In the genomic region with DNA sequence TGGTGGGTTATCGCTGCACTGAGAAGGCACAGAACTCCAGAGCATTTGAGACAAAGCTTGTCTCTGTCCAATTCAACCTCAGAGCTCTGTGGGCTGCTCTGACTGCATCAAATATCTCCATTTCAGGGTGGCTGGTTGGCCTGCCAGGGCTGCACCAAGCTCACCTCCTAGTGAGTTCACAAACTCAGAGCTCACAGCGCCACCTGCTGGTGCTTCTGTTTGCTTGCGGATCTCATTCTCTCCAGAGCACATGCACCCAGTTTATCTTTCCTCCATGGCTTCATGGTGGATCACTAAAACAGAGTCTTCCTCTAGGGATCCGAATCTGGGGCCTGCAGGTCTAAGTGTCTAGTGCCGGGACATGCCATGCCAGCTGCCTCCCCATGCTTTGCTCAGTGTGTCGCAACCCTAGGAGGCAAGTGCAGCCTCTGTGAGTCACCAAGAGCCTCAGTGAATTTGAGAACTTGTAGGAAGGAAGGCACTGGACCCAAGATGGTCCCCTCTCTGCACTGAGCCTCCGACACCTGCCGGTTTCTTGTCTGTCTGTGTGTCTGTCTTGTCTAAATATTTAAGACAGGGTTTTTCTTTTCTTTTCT, we compare ENCODE assay signal across 9 mouse cellular contexts. TPM values are rescaled to one million over a fixed set of nuclear protein-coding genes. Genes with fewer than 3 reads are reported as not detected.
DNase-seq lines count a peak whose midpoint lies in the region; ATAC-seq and TF ChIP-seq lines count a peak whose summit lies in the region.
"Had no signal": no experiment of that assay in that cellular context is flagged by ENCODE, and none has a peak within 500 bp of the region (broad histone marks: within the 10 kb centered on the region; RNA-seq: fewer than 3 reads in every experiment).

No protein-coding gene starts in this region.

- peak; percentile 94 for ATAC-seq in common myeloid progenitor, adult 5-6 weeks (replicated peaks; ENCODE audit: low read depth, poor library complexity, severe bottlenecking)
- no peak for ATAC-seq in heart, postnatal 0 days (ENCODE audit: insufficient read depth, low read depth)

- H3K36me3 ChIP-seq in C2C12 (ENCODE audit: control insufficient read depth, insufficient read depth), result no peaks in the 10 kb centered on the region
- H3K36me3 ChIP-seq in heart, postnatal 0 days (replicated peaks; ENCODE audit: control insufficient read depth, insufficient read depth, low read length), result no peaks in the 10 kb centered on the region
- H3K36me3 ChIP-seq: heart, embryonic 13.5 days had no signal

- WGBS in heart, postnatal 0 days, result 26% methylated on average over 8 of the region's 8 CpGs

- no peak overlapping the region for H3ac ChIP-seq in C2C12 (ENCODE audit: control insufficient read depth, insufficient read length, low read depth)

- no peaks in the 10 kb centered on the region for H3K79me2 ChIP-seq in C2C12 (ENCODE audit: control insufficient read depth, insufficient read depth)

- peaks cover 52% of the 10 kb centered on the region for H3K27me3 ChIP-seq in C2C12 (ENCODE audit: control insufficient read depth, insufficient read depth, insufficient read length)
- peaks cover 30% of the 10 kb centered on the region for H3K27me3 ChIP-seq in heart, postnatal 0 days (ENCODE audit: control insufficient read depth, insufficient read depth, low read length)

- H3K9ac ChIP-seq in heart, postnatal 0 days (replicated peaks; ENCODE audit: low read depth, low read length), result no peak overlapping the region
- H3K9ac ChIP-seq: heart, embryonic 13.5 days had no signal

- no peak overlapping the region for H3K27ac ChIP-seq in heart, postnatal 0 days (ENCODE audit: low read depth)
- no peak overlapping the region for H3K27ac ChIP-seq in layer of hippocampus, adult 2 months
- H3K27ac ChIP-seq: heart, embryonic 13.5 days had no signal

- H3K79me3 ChIP-seq in C2C12 (ENCODE audit: low read depth), result no peaks in the 10 kb centered on the region

- no peak overlapping the region for H3K4me3 ChIP-seq in C2C12 (ENCODE audit: insufficient read depth, poor library complexity, severe bottlenecking)
- no peak overlapping the region for H3K4me3 ChIP-seq in heart, postnatal 0 days (ENCODE audit: low read depth, low read length)
- H3K4me3 ChIP-seq in layer of hippocampus, adult 2 months, result no peak overlapping the region
- H3K4me3 ChIP-seq: heart, embryonic 13.5 days had no signal

- peak; percentile 63 for TF ChIP-seq CTCF in C2C12 (IDR thresholded peaks at IDR 0.05; ENCODE audit: control insufficient read depth, insufficient read depth, insufficient read length)
- TF ChIP-seq CTCF in heart, postnatal 0 days (IDR thresholded peaks at IDR 0.05; ENCODE audit: low read depth), result peak; percentile 80
- TF ChIP-seq CTCF in layer of hippocampus, adult 2 months (conservative IDR thresholded peaks at IDR 0.05), result peak; percentile 85

- no peaks in the 10 kb centered on the region for H3K9me3 ChIP-seq in heart, postnatal 0 days (replicated peaks; ENCODE audit: control insufficient read depth, low read length)
- H3K9me3 ChIP-seq: heart, embryonic 13.5 days had no signal

- peak; percentile 47 for DNase-seq in MEL-GATA-1-ER (ENCODE audit: extremely low read depth, low read depth)
- peak; percentile 58 for DNase-seq in heart, postnatal 0 days (ENCODE audit: low spot score)
- peak; percentile 7 to 65 for DNase-seq in layer of hippocampus, adult 2 months (ENCODE audit: low spot score in 2 of 2)
- DNase-seq in lung, postnatal 36 days, result peak; percentile 79
- DNase-seq in retina, embryonic 14.5 days (ENCODE audit: low spot score), result peak; percentile 84
- peak; percentile 47 for DNase-seq in yolk sac, embryonic 10.5 days (ENCODE audit: low spot score)

- no peak overlapping the region for H3K4me2 ChIP-seq in heart, postnatal 0 days (ENCODE audit: low read depth, low read length)
- H3K4me2 ChIP-seq: heart, embryonic 13.5 days had no signal

- no peak for TF ChIP-seq EP300 in heart, postnatal 0 days (IDR thresholded peaks at IDR 0.05; ENCODE audit: low read depth)

- H3K4me1 ChIP-seq in heart, postnatal 0 days (ENCODE audit: control insufficient read depth, insufficient read depth), result no peaks in the 10 kb centered on the region
- H3K4me1 ChIP-seq: heart, embryonic 13.5 days had no signal

TF ChIP-seq in C2C12, 6 proteins besides CTCF, POLR2A, EP300 and RAD21:
- TF ChIP-seq USF1 (IDR thresholded peaks at IDR 0.05; ENCODE audit: low read depth) (no peak), CEBPB (IDR thresholded peaks at IDR 0.05; ENCODE audit: low read depth) (peak; percentile 85)

RNA-seq across cellular contexts. Expression of a gene that starts 3.6 kb away (rescaled TPM):
- polyA plus RNA-seq in C2C12 (2012; fragmentation: generic; extraction: Trizol), result not detected
- not detected in 2 replicates for total RNA-seq in common myeloid progenitor, adult 5-6 weeks (2017)
- not detected in 2 replicates for total RNA-seq in heart, postnatal 0 days (2014; rRNA removed; ENCODE audit: low replicate concordance)
- polyA plus RNA-seq in heart, postnatal 0 days (2015; fragmentation: Nextera tagmentation; extraction: Ambion mirVana), result not detected in 2 replicates
- not detected for total RNA-seq in layer of hippocampus, adult 2 months (2021)

RNA-seq across cellular contexts. Expression of a gene that starts 25.3 kb away (rescaled TPM):
- polyA plus RNA-seq in C2C12 (2012; fragmentation: generic; extraction: Trizol), result not detected
- not detected in 2 replicates for total RNA-seq in common myeloid progenitor, adult 5-6 weeks (2017)
- not detected in 2 replicates for total RNA-seq in heart, postnatal 0 days (2014; rRNA removed; ENCODE audit: low replicate concordance)
- polyA plus RNA-seq in heart, postnatal 0 days (2015; fragmentation: Nextera tagmentation; extraction: Ambion mirVana), result not detected in 2 replicates
- total RNA-seq in layer of hippocampus, adult 2 months (2021), result not detected
